Mouse (Mus musculus) megakaryocyte-erythroid progenitor cell, adult 5-6 weeks (primary cell): ENCODE results near the gene Kpna3. TPM values are rescaled to one million over a fixed set of nuclear protein-coding genes. Genes with fewer than 3 reads are reported as not detected.
"Not testable (repeated sequence)": the region's sequence is repeated elsewhere in the genome, so short reads cannot be mapped to it uniquely, and the experiment has no call there.

Experiments
- ATAC-seq: replicated peaks from 2 replicates; pipeline ENCODE4 v1.8.0; 2016; ENCODE audit warnings: mild to moderate bottlenecking, inconsistent platforms; ENCODE audit not compliant: severe bottlenecking, poor library complexity, low FRiP score, low TSS enrichment
- total RNA-seq, 2 experiments: library from RNA; stranded (forward) in 1 of 2; stranded (reverse) in 1 of 2; fragments of 200-1000, 215-1000 nt in 1 of 2; fragments of >200 nt in 1 of 2; fragmentation: Nextera tagmentation in 1 of 2; gene quantifications; 2 replicates each; pipeline ENCODE4 v1.2.3; 2014 to 2017

Gene Kpna3
- total RNA-seq, 2 experiments from 2014 or later: 62.2 to 65.8 TPM

DNA sequence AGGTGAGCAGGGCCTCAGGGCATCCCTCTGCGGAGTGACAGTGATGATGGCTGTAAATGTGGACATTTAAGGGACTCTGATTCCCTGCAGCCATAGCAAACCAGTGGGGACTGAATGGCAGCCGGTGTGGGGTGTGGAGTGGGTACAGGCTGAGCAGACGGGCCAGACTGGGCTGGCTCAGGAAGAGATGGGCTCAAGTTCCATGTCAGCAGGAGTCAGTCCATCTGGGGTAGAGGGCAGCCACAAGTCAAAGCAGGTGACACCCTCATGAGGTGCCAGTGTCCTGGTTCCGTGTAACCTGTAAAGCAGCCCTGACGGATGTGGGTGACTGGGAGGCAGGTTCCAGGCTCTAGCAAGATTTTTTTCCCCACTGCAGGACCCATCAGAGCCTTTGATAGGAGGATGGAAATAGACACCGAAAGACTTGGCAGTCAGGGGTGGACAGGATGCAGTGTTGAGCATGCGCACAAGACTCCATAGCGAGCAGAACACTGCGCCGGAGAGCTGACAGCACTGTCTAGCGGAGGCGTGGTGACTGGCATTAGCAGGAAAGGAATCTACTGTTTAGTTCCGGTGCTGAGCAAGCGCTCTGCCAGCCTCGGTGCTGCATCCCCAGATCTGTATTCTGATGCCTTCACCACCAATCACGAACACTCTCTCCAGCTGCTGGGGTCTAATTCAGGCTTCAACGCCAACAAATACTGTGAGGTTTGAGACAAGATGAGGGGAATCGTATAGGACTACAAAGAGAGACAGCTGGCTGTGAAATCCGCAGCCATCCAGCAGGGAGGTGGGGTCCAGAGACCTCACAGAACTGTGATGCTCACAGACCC, 111.8 kb downstream of the Kpna3 start:
- peak; percentile 77 for ATAC-seq

DNA sequence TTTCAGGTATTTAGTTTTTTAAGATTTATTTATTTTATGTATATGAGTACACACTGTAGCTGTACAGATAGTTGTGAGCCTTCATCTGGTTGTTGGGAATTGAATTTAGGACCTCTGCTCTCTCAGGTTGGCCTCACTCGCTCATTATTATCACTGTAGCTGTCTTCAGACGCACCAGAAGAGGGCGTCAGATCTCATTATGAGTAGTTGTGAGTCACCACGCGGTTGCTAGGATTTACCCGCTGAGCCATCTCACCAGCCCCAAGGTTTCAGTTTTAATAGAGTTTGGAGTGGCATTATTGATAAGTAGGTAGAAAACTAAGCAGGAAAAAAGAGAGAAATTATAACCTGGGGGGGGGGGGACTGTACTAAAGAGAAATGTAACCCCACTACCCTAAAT, 112.7 kb downstream of the Kpna3 start:
- not testable (repeated sequence) for ATAC-seq

DNA sequence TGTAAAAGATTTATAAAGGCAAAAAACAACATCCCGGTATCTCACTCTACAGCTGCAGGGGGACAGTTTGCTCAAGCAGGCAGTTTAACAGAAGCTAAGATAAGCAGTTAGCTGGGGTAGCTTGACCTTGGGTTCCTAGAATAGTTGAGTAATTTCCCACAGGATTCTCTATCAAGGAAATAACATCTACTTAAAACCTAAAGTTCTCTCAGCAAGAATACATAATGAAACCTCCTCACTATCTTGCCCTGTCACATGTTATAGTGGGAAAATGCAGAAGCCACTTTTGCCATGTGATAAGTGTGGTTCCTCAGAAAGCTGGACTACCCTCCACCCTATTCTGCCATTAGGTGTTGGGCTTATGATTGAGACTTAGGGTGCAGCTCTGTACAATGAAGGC, 116.9 kb downstream of the Kpna3 start:
- ATAC-seq: 0 out of 2 replicates have a peak, but pooled peaks have one; percentile 42

DNA sequence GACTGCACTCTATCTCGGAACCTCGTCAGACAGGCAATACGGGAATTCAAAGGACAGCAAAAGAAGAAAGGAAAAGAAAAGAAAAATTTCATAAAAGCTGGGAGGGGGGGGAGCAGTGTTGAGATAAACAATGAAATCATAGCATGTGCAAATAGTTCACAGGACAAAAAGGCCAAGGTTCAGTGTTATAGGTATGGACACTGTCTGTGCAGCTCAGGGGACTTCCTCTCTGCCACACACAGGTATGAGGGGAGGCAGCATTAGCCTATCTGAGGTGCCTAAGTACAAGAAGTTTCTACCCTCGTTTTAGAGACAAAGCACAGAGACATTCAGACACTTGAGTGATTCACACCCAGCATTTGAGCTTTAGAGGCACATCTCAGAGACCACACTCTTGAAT, 118.5 kb downstream of the Kpna3 start:
- ATAC-seq: no peak

DNA sequence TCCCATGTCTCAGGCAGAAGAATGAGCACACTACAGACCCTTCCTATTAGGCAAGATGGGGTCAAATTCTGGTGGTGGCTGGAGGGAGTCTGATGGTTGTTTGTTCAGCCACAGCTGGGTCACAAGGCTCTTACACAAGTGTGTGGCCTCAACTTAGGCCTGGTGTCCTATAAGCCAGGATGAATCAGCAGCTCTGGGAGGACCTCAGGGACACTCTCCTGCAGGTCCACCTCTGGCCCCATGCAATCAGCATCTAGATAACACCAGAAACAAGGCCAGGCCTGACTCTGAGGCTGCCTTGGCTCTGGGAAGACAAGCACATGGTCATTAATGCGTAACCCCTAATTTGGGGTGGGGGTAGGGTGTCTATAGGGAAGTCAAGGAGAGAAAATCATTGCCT, 118.9 kb downstream of the Kpna3 start:
- no peak for ATAC-seq

DNA sequence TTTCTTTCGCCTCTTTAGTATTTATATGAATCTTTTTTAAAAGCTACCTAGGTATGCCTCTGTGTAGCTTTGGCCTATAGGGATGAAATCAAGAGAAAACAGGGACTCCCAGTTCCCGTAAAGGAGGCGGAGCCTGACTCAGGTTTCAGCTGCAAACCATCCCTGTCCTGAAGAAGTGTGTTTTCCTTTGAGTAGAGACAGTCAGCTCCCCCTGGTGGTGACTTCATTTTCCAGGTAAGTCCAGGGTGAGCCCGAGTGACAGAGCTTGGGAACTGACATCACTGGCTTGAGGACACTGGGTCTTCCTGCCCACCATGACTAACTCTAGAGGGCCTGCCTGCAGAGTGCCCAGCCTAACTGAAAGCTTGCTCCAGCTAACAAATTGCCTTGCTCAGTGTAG, 122.8 kb downstream of the Kpna3 start:
- peak; percentile 73 for ATAC-seq

Other genes starting within 250 kb of the Kpna3 start
- not detected in 2 replicates for gene Sgcg, start 181.4 kb downstream of the Kpna3 start, total RNA-seq (2014; fragmentation: Nextera tagmentation)
- gene Sgcg, start 181.4 kb downstream of the Kpna3 start, total RNA-seq (2017): not detected in 2 replicates
- 0.99 and 2.4 TPM in 2 replicates for gene Arl11, start 130.1 kb downstream of the Kpna3 start, total RNA-seq (2014; fragmentation: Nextera tagmentation)
- gene Arl11, start 130.1 kb downstream of the Kpna3 start, total RNA-seq (2017): 0.46 TPM in 1 of 2 replicates, not detected in the other
- 2.6 and 3.4 TPM in 2 replicates for gene Ebpl, start 79.4 kb downstream of the Kpna3 start, total RNA-seq (2014; fragmentation: Nextera tagmentation)
- gene Ebpl, start 79.4 kb downstream of the Kpna3 start, total RNA-seq (2017): 1.8 and 2.7 TPM in 2 replicates
- 8.6 and 10.7 TPM in 2 replicates for gene Spryd7, start 117.0 kb upstream of the Kpna3 start, total RNA-seq (2014; fragmentation: Nextera tagmentation)
- 16.1 and 24.0 TPM in 2 replicates for gene Spryd7, start 117.0 kb upstream of the Kpna3 start, total RNA-seq (2017)
- gene Trim13, start 158.4 kb upstream of the Kpna3 start, total RNA-seq (2014; fragmentation: Nextera tagmentation): 7.2 and 14.8 TPM in 2 replicates
- 21.1 and 28.5 TPM in 2 replicates for gene Trim13, start 158.4 kb upstream of the Kpna3 start, total RNA-seq (2017)
- 0.82 TPM in 1 of 2 replicates, not detected in the other for gene Kcnrg, start 167.6 kb upstream of the Kpna3 start, total RNA-seq (2014; fragmentation: Nextera tagmentation)
- gene Kcnrg, start 167.6 kb upstream of the Kpna3 start, total RNA-seq (2017): 0.65 TPM in 1 of 2 replicates, not detected in the other